Mouse (Mus musculus): ENCODE results near the gene Acer3. TPM values are rescaled to one million over a fixed set of nuclear protein-coding genes. Genes with fewer than 3 reads are reported as not detected.

Gene Acer3
- polyA plus RNA-seq, 1 experiment from 2014 or later, result 10.6 TPM

DNA sequence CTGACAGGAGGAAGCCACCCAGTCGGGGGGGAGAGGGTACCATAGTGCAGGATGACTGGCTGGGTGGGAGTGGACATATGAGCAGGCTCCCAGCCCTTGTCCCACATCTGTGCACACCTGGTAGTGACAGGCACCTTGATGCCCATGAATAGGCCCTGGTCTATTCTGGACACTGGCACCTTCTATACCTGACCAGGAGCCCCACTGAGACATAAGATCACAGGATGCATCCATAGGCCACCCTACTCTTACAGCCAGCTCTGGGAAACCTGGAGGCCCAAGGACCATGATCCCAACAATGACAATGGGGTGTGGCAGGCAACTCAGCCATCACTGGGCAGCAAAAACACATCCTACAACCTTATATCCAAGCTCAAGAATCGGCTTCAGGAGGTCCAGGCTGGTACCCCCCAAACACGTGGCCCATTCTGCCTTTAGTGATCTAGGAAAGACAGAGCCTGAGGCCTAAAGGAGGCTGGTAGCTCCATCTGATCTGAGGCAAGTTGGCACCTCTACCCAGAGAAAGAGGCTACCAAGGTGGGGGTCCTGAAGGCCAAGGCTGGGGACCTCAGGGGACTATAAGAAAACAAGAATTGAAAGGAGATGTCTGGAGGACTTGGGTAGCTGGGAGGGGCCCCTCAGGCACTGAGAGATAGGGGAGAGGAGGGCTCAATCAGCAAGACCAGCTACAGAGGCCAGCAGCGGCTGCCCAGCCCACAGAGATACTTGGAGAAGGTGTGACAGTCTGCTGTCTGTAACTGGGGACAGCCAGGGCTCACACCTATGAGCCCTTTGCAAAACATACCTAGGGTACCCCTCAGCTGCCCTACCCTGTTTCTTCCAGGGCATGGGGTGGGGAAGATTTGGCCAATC, 145.9 kb downstream of the Acer3 start:
- H3K4me1 ChIP-seq, result peaks cover 26% of the 10 kb centered on the region
- no peak overlapping the region for H3K27ac ChIP-seq
- no peaks in the 10 kb centered on the region for H3K9me3 ChIP-seq
- no peak overlapping the region for H3K9ac ChIP-seq
- H3K4me2 ChIP-seq, result no peak overlapping the region
- no peak for ATAC-seq (ENCODE audit: low FRiP score)
- H3K36me3 ChIP-seq (replicated peaks), result no peaks in the 10 kb centered on the region
- H3K27me3 ChIP-seq, result peaks cover 43% of the 10 kb centered on the region
- no peak overlapping the region for H3K4me3 ChIP-seq (replicated peaks)
- WGBS, result 81% methylated on average over 4 of the region's 4 CpGs

DNA sequence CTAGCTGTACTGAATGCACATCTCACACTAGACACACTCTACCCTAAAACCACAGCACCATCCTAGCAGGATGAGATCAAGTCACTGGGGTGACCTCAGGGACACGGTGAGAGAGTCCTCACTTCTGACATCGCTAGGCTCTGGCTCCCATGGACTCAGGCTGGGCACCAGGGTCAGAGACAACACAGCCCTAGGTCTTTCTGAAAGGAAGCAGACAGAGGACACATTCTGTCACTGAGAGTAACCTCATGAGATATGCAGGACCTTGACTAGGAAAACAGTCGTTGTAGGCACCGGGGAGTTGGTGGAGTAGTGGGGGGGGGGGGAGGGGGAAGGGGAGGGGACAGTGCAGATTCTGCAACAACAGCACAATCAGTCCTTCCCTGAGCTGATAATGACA, 147.6 kb downstream of the Acer3 start:
- ATAC-seq (ENCODE audit: low FRiP score), result no peak

DNA sequence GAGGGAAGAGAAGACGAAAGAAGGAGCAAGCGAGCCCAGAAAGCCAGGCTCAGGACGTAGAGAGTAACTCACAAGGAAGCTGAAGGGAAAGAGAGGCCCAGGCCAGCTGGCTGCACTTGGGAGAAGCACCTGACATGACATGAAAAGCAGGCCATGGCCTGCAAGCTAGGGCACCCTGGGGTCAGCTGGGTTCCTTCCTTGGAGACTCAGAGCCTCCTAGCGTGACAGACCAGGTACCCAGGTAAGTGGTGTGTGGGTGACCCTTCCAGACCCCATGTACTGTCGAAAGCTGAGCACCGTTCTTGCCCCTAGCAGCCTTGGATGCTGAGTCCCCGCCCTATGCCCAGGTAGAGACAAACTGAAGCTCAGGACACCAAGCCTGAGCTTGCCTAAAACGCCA, 148.3 kb downstream of the Acer3 start:
- H3K9ac ChIP-seq, result no peak overlapping the region
- H3K27me3 ChIP-seq, result peaks cover 28% of the 10 kb centered on the region
- H3K27ac ChIP-seq, result no peak overlapping the region
- no peak for ATAC-seq (ENCODE audit: low FRiP score)
- H3K9me3 ChIP-seq, result no peaks in the 10 kb centered on the region
- H3K4me3 ChIP-seq (replicated peaks), result no peak overlapping the region
- H3K4me1 ChIP-seq, result peaks cover 17% of the 10 kb centered on the region
- WGBS, result 83% methylated on average over 8 of the region's 8 CpGs
- H3K36me3 ChIP-seq (replicated peaks), result no peaks in the 10 kb centered on the region
- no peak overlapping the region for H3K4me2 ChIP-seq

More for the DNA sequence above, 147.6 kb downstream of the Acer3 start:
- no peak overlapping the region for H3K9ac ChIP-seq
- H3K4me2 ChIP-seq, result no peak overlapping the region
- peaks cover 24% of the 10 kb centered on the region for H3K4me1 ChIP-seq
- peaks cover 29% of the 10 kb centered on the region for H3K27me3 ChIP-seq
- 60% methylated on average over 4 of the region's 4 CpGs for WGBS
- no peak overlapping the region for H3K4me3 ChIP-seq (replicated peaks)
- no peaks in the 10 kb centered on the region for H3K9me3 ChIP-seq
- H3K27ac ChIP-seq, result no peak overlapping the region
- no peaks in the 10 kb centered on the region for H3K36me3 ChIP-seq (replicated peaks)

GRCm38 (mm10) chr7:98171141-98172073, 149.6 kb downstream of the Acer3 start:
- Histone ChIP-seq H3K4me1 (peaks cover 10% of the 10 kb centered on the region; the same call in 1 of the 2 replicates), H3K27me3 (peaks cover 17% of the 10 kb centered on the region), H3K4me3 (replicated peaks) (no peak overlapping the region), H3K9ac (no peak overlapping the region), H3K36me3 (replicated peaks) (no peaks in the 10 kb centered on the region), H3K9me3 (no peaks in the 10 kb centered on the region), H3K4me2 (no peak overlapping the region), H3K27ac (no peak overlapping the region)
- no peak for ATAC-seq (ENCODE audit: low FRiP score)
- 67% methylated on average over 6 of the region's 6 CpGs for WGBS

DNA sequence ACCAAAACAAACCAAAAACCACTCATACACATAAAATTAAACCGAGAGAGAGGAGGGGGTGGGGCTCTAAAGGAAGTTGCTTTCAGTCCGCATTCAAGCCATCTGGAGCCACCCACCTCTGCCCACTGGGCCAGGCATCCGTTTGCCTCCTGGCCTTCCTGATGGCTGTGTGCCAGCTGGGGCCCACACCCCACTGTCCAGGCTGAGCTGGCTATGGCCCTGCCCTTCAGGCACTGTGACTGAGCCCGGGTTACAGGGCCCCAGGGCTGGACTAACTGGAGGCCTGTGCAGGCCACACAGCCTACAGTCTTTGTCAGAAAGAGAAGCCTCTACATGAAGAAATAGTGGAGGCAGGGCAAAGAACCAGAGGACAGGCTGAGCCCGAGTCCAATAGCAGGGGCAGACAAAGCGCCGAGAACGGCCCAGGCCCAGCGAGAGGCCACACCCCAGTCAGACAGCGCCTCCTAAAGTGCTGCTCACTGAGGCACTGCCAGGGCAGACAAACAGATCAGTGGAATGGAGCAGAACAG, 155.9 kb downstream of the Acer3 start:
- Histone ChIP-seq H3K4me2 (no peak overlapping the region), H3K27ac (0 out of 2 replicates have a peak overlapping the region, but pooled peaks have one; percentile 14), H3K9me3 (no peaks in the 10 kb centered on the region), H3K4me3 (replicated peaks) (no peak overlapping the region), H3K9ac (no peak overlapping the region), H3K4me1 (peaks cover 19% of the 10 kb centered on the region), H3K27me3 (0 out of 2 replicates have a peak, but pooled peaks cover 3% of the 10 kb centered on the region), H3K36me3 (replicated peaks) (no peaks in the 10 kb centered on the region)
- WGBS, result 73% methylated on average over 10 of the region's 10 CpGs
- 0 out of 2 replicates have a peak, but pooled peaks have one; percentile 30 for ATAC-seq (ENCODE audit: low FRiP score)

- Histone ChIP-seq H3K9me3 (no peaks in the 10 kb centered on the region), H3K4me3 (replicated peaks) (no peak overlapping the region), H3K4me1 (peaks cover 20% of the 10 kb centered on the region), H3K27ac (no peak overlapping the region), H3K4me2 (no peak overlapping the region), H3K27me3 (no peaks in the 10 kb centered on the region), H3K9ac (no peak overlapping the region), H3K36me3 (replicated peaks) (no peaks in the 10 kb centered on the region)
- 82% methylated on average over 9 of the region's 9 CpGs for WGBS
- ATAC-seq (ENCODE audit: low FRiP score), result no peak
These were observed 156.5 kb downstream of the Acer3 start for GRCm38 (mm10) chr7:98164382-98164998.

GRCm38 (mm10) chr7:98163700-98164099, 157.3 kb downstream of the Acer3 start:
- no peak for ATAC-seq (ENCODE audit: low FRiP score)
- no peaks in the 10 kb centered on the region for H3K9me3 ChIP-seq
- H3K4me3 ChIP-seq (replicated peaks), result no peak overlapping the region
- H3K4me2 ChIP-seq, result no peak overlapping the region
- no peak overlapping the region for H3K27ac ChIP-seq
- H3K36me3 ChIP-seq (replicated peaks), result no peaks in the 10 kb centered on the region
- no peak overlapping the region for H3K9ac ChIP-seq
- 65% methylated on average over 3 of the region's 3 CpGs for WGBS
- H3K4me1 ChIP-seq, result peaks cover 20% of the 10 kb centered on the region
- H3K27me3 ChIP-seq, result no peaks in the 10 kb centered on the region

GRCm38 (mm10) chr7:98162239-98162638, 158.8 kb downstream of the Acer3 start:
- no peaks in the 10 kb centered on the region for H3K9me3 ChIP-seq
- H3K4me1 ChIP-seq, result peaks cover 25% of the 10 kb centered on the region
- H3K27ac ChIP-seq, result no peak overlapping the region
- no peaks in the 10 kb centered on the region for H3K36me3 ChIP-seq (replicated peaks)
- H3K27me3 ChIP-seq, result no peaks in the 10 kb centered on the region
- H3K4me2 ChIP-seq, result no peak overlapping the region
- no peak overlapping the region for H3K4me3 ChIP-seq (replicated peaks)
- ATAC-seq (ENCODE audit: low FRiP score), result no peak
- H3K9ac ChIP-seq, result no peak overlapping the region
- 84% methylated on average over 6 of the region's 6 CpGs for WGBS

- no peak overlapping the region for H3K4me2 ChIP-seq
- WGBS, result 62% methylated on average over 8 of the region's 8 CpGs
- H3K9ac ChIP-seq, result no peak overlapping the region
- no peak for ATAC-seq (ENCODE audit: low FRiP score)
- H3K9me3 ChIP-seq, result no peaks in the 10 kb centered on the region
- no peaks in the 10 kb centered on the region for H3K36me3 ChIP-seq (replicated peaks)
- no peak overlapping the region for H3K4me3 ChIP-seq (replicated peaks)
- 0 out of 2 replicates have a peak, but pooled peaks cover 3% of the 10 kb centered on the region for H3K27me3 ChIP-seq
- peaks cover 32% of the 10 kb centered on the region for H3K4me1 ChIP-seq
- no peak overlapping the region for H3K27ac ChIP-seq
These were observed 160.8 kb downstream of the Acer3 start for GRCm38 (mm10) chr7:98160041-98160740.

DNA sequence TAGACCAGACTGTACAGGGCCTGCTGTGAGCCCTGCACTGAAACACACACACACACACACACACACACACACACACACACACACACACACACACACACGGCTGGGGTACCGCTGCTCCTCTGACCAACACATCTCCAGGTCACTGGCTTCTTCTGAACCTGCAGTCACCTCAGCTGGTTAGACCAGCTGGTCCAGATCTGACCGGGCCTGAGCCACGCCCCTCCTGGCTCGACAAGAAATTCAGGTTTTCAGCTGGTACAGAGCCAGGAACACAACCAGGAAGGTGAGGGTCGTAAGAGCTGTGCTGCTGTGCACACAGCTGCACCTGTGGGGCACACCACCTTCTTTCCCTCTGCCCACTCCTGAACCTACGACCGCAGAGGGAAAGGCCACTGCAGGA, 162.5 kb downstream of the Acer3 start:
- H3K4me2 ChIP-seq, result no peak overlapping the region
- no peak overlapping the region for H3K4me3 ChIP-seq (replicated peaks)
- H3K36me3 ChIP-seq (replicated peaks), result no peaks in the 10 kb centered on the region
- H3K27me3 ChIP-seq, result 0 out of 2 replicates have a peak, but pooled peaks cover 3% of the 10 kb centered on the region
- no peak for ATAC-seq (ENCODE audit: low FRiP score)
- H3K9me3 ChIP-seq, result no peaks in the 10 kb centered on the region
- peaks cover 19% of the 10 kb centered on the region for H3K4me1 ChIP-seq
- H3K27ac ChIP-seq, result no peak overlapping the region
- WGBS, result 59% methylated on average over 8 of the region's 8 CpGs
- no peak overlapping the region for H3K9ac ChIP-seq

DNA sequence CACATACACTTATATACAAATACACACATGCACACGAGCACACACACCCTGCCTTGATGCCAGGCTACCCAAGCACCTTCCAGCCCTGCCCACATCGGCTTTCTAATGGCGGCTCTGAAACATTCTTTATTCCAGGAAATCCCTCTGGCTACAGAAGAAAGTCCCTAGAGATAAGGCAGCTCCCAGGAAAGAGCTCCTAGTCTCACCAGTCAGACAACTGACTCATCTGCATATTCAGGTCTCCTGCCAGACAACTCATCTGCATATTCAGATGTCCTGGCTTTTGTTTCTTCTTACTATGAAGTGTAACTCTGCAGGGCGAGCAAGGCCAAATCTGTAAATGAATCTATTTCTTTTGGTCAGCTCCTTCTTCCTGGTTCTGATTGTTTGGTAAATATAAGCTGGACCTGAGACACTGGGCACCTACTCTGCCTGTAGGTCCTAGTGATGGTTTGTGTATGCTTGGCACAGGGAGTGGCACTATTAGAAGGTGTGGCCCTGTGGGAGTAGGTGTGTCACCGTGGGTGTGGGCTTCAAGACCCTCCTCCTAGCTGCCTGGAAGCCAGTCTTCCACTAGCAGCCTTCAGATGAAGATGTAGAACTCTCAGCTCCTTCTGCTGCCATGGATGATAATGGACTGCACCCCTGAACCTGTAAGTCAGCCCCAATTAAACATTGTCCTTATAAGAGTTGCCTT, 163.2 kb downstream of the Acer3 start:
- 60% methylated on average over 5 of the region's 5 CpGs for WGBS
- Histone ChIP-seq H3K27ac (no peak overlapping the region), H3K36me3 (replicated peaks) (no peaks in the 10 kb centered on the region), H3K9ac (no peak overlapping the region), H3K27me3 (0 out of 2 replicates have a peak, but pooled peaks cover 3% of the 10 kb centered on the region), H3K4me2 (no peak overlapping the region), H3K9me3 (no peaks in the 10 kb centered on the region), H3K4me1 (peaks cover 19% of the 10 kb centered on the region), H3K4me3 (replicated peaks) (no peak overlapping the region)
- no peak for ATAC-seq (ENCODE audit: low FRiP score)

Measured in forebrain, embryonic 12.5 days (tissue).